Comparison of ENCODE assay signal across 29 mouse cellular contexts in the genomic region with DNA sequence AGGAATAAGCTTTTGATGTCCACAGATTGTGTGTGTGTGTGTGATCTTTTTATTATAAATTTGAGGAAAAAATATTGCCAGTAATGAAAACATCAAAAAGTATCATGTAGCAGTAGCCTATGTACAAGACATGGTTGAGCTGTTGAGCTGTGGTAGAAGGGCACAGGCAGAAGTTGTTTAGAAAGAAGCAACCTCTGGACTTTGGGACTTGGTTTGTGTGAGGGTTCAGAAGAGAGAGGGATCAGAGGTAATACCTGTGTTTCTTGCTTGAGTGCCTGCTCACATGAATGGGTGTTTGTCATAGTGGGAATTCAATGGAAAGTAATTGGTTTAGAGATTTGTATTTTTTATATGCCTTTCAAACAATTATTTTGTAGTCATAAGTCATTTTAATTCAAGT. TPM values are rescaled to one million over a fixed set of nuclear protein-coding genes. Genes with fewer than 3 reads are reported as not detected.
"Had no signal": no experiment of that assay in that cellular context is flagged by ENCODE, and none has a peak within 500 bp of the region (broad histone marks: within the 10 kb centered on the region; RNA-seq: fewer than 3 reads in every experiment).

No protein-coding gene starts in this region.

- H3K9me3 ChIP-seq: heart, embryonic 10.5 days; heart, embryonic 12.5 days; hindbrain, embryonic 10.5 days; hindbrain, embryonic 12.5 days; intestine, embryonic 15.5 days; limb, embryonic 10.5 days; limb, embryonic 12.5 days; liver, embryonic 13.5 days; liver, embryonic 15.5 days had no signal

- H3K4me2 ChIP-seq: heart, embryonic 12.5 days; hindbrain, embryonic 12.5 days; hindbrain, embryonic 14.5 days; intestine, embryonic 15.5 days; limb, embryonic 12.5 days; liver, embryonic 13.5 days; liver, embryonic 15.5 days had no signal

- H3K27ac ChIP-seq: gastrocnemius, adult 2 months; heart, embryonic 10.5 days; hindbrain, embryonic 10.5 days; hindbrain, embryonic 12.5 days; hindbrain, embryonic 14.5 days; intestine, embryonic 15.5 days; kidney, postnatal 0 days; layer of hippocampus, adult 2 months; left cerebral cortex, adult 2 months; limb, embryonic 10.5 days; limb, embryonic 12.5 days; liver, embryonic 13.5 days; liver, embryonic 15.5 days had no signal

- ATAC-seq: forebrain, embryonic 16.5 days; hindbrain, embryonic 16.5 days; inflammation-experienced regulatory T-cells, adult 6 months; intestine, embryonic 15.5 days; intestine, postnatal 0 days; liver, postnatal 0 days had no signal

- H3K36me3 ChIP-seq: heart, embryonic 10.5 days; heart, embryonic 12.5 days; hindbrain, embryonic 10.5 days; hindbrain, embryonic 12.5 days; intestine, embryonic 15.5 days; limb, embryonic 10.5 days; limb, embryonic 12.5 days; liver, embryonic 13.5 days; liver, embryonic 15.5 days had no signal

- H3K9ac ChIP-seq: heart, embryonic 12.5 days; hindbrain, embryonic 12.5 days; hindbrain, embryonic 14.5 days; intestine, embryonic 15.5 days; limb, embryonic 12.5 days; liver, embryonic 13.5 days; liver, embryonic 15.5 days; liver, postnatal 0 days had no signal

- H3K4me3 ChIP-seq: gastrocnemius, adult 2 months; heart, embryonic 10.5 days; heart, embryonic 12.5 days; hindbrain, embryonic 10.5 days; hindbrain, embryonic 12.5 days; intestine, embryonic 15.5 days; layer of hippocampus, adult 2 months; left cerebral cortex, adult 2 months; limb, embryonic 10.5 days; limb, embryonic 12.5 days; liver, embryonic 13.5 days; liver, embryonic 15.5 days had no signal

- H3K27me3 ChIP-seq: heart, embryonic 12.5 days; hindbrain, embryonic 12.5 days; intestine, embryonic 15.5 days; limb, embryonic 12.5 days; liver, embryonic 13.5 days; liver, embryonic 15.5 days had no signal

- DNase-seq: gastrocnemius, adult 2 months; gastrocnemius, postnatal 10 days; gastrocnemius, postnatal 25 days; heart, adult 18-20 months; heart, postnatal 10 days; heart, postnatal 4 days; liver; liver, embryonic 13.5 days; liver, postnatal 0 days had no signal

- H3K4me1 ChIP-seq: heart, embryonic 10.5 days; heart, embryonic 12.5 days; hindbrain, embryonic 10.5 days; hindbrain, embryonic 12.5 days; intestine, embryonic 15.5 days; limb, embryonic 10.5 days; limb, embryonic 12.5 days; liver, embryonic 13.5 days; liver, embryonic 15.5 days had no signal

RNA-seq across cellular contexts. Expression of a gene that starts 47.8 kb away (rescaled TPM):
- total RNA-seq: granulocyte monocyte progenitor cell, adult 5-6 weeks; layer of hippocampus, adult 2 months; layer of hippocampus, postnatal 10 days; layer of hippocampus, postnatal 25 days; left cerebral cortex, postnatal 36 days had no signal
